Mouse (Mus musculus): ENCODE measurements around the gene Ifitm3.

GRCm38 (mm10) chr7:141058601-141059341 lies 48.2 kb upstream of the Ifitm3 start:
- TF ChIP-seq CTCF (IDR thresholded peaks at IDR 0.05; ENCODE audit: insufficient read depth, low read length) (no peak), POLR2A (IDR thresholded peaks at IDR 0.05; ENCODE audit: borderline replicate concordance, extremely low read depth, low read depth, low read length) (no peak)

All from lung, adult 2 months (tissue).